Mouse (Mus musculus): Measurements from ENCODE around the gene Ak2. TPM values are rescaled to one million over a fixed set of nuclear protein-coding genes. Genes with fewer than 3 reads are reported as not detected.

Ak2 gene
- polyA plus RNA-seq, 1 experiment from 2014 or later = 108 TPM

GRCm38 (mm10) chr4:129034224-129034623 lies 42.5 kb downstream of the Ak2 start:
- no peak overlapping the region for H3K4me2 ChIP-seq (replicated peaks)

DNA sequence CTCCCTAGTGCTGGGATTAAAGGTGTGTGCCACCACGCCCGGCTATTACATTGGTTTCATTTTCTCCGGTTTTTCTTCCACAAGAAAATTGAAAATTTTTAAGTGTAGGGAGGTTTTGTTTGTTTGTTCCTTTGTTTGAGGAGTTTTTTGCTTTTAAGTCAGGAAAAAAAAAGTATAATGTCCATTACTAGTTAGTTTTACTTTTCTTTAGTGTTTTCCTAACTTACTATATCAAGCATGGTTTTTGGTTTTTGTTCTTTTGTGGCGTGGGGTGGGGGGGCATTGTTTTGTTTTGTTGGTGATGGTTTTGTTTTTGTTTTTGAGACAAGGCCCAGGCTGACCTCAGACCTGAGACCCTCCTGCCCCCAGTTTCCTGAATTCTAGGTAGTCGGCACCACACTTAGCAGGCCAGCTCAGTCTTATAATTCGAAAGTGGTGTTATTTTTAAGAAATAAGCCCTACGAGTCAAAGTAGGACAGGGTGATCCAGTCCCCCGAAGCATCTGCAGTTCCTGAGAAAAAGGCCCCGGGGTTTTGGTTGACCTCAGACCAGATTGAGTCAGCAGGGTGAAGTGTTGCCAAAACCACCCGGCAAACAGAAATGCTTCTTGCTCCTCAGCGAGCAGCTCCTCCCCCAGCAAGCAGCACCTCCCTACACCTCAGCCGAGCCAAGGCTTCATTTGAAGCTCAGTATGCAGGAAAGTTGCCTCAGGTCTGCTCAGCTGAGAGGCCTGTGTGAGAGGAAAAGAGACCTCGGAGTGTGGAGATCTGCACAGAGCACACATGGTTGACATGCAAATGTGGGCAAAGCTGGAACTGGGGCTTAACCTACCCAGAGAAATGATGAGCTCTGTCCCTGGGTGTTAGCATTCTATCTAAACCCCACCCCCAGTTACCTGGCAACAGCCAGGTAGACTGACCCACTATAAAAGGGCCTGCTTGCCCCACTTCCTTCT lies 43.2 kb downstream of the Ak2 start:
- no peak overlapping the region for H3K9ac ChIP-seq (replicated peaks)
- no peaks in the 10 kb centered on the region for H3K9me3 ChIP-seq
- no peaks in the 10 kb centered on the region for H3K36me3 ChIP-seq
- ATAC-seq = no peak
- H3K27me3 ChIP-seq = 0 out of 2 replicates have a peak, but pooled peaks cover 8% of the 10 kb centered on the region
- H3K27ac ChIP-seq = no peak overlapping the region
- H3K4me3 ChIP-seq (replicated peaks) = no peak overlapping the region
- WGBS = 54% methylated on average over 13 of the region's 13 CpGs
- H3K4me1 ChIP-seq (replicated peaks) = peaks cover 11% of the 10 kb centered on the region
- H3K4me2 ChIP-seq (replicated peaks) = no peak overlapping the region

More at GRCm38 (mm10) chr4:129034224-129034623, 42.5 kb downstream of the Ak2 start:
- WGBS = 92% methylated on average over 3 of the region's 3 CpGs
- no peak for ATAC-seq
- H3K9ac ChIP-seq (replicated peaks) = no peak overlapping the region
- H3K27me3 ChIP-seq = 0 out of 2 replicates have a peak, but pooled peaks cover 8% of the 10 kb centered on the region
- H3K27ac ChIP-seq = no peak overlapping the region
- H3K4me3 ChIP-seq (replicated peaks) = no peak overlapping the region
- no peaks in the 10 kb centered on the region for H3K9me3 ChIP-seq
- peaks cover 11% of the 10 kb centered on the region for H3K4me1 ChIP-seq (replicated peaks)
- no peaks in the 10 kb centered on the region for H3K36me3 ChIP-seq

DNA sequence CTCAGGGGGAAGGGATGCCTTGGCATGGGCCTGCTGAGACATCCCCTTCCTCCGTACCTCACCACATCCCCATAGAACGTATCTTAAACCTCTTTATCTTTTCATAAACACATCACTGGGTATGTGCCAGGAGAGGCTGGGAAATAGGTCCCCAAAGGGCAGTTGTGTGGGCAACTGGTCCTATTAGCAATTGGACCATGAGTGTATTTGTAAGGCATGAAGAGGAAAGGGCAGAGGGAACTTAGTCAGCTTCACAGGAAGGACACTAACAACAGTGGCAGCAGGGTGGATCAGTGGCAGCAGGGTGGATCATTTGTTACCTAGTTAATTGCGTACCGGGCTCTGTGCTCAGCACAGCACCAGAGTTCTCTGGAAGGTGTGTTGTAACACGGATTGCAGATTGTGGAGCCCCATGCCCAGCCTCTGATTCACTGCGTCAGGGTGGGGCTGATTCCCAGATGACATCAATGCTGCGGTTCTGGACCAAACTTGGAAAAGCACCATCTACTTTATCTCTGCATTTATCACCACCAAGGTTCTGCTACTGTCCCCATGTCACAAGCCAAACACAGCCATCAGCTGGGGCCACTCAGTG lies 44.2 kb downstream of the Ak2 start:
- no peak for ATAC-seq
- no peak overlapping the region for H3K27ac ChIP-seq
- no peak overlapping the region for H3K9ac ChIP-seq (replicated peaks)
- no peak overlapping the region for H3K4me2 ChIP-seq (replicated peaks)
- H3K4me3 ChIP-seq (replicated peaks) = no peak overlapping the region
- peaks cover 11% of the 10 kb centered on the region for H3K4me1 ChIP-seq (replicated peaks)
- no peaks in the 10 kb centered on the region for H3K9me3 ChIP-seq
- WGBS = 66% methylated on average over 7 of the region's 7 CpGs
- H3K36me3 ChIP-seq = no peaks in the 10 kb centered on the region
- 0 out of 2 replicates have a peak, but pooled peaks cover 8% of the 10 kb centered on the region for H3K27me3 ChIP-seq

DNA sequence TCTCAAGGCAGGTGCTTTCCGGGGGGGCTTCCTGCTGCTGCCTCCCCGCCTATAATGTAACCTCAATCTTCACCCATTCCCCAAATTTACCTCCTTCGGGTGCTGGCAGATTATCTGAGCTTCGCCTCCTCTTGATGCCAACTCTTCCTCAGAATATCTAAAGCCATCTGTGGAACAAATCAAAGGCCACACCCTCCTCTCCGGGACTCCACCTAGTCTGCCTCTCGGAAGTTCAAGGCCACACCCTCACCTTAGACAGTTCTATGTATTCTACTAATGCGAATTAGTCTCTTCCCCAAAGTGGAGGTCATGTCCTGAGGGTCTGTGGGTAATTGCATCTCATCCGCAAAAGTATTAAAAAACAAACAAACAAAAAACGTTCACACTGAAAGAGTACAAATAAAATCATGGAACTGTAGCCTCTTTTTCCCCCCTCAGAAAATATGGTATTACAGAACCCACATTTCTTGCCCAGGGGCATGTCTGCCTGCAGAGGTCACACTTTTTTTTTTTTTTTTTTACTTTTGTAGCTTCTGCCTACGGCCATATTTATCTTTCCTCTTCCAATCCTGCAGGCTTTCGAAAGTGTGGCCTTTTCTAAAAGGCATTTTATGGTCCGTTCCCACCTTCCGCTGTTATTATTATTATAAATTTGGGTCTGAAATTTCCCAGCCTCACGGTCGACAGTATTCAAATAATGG lies 56.1 kb downstream of the Ak2 start:
- H3K36me3 ChIP-seq = no peaks in the 10 kb centered on the region
- peaks cover 25% of the 10 kb centered on the region for H3K4me1 ChIP-seq (replicated peaks)
- 21% methylated on average over 15 of the region's 15 CpGs for WGBS

GRCm38 (mm10) chr4:129048501-129049305 lies 56.9 kb downstream of the Ak2 start:
- H3K9me3 ChIP-seq = no peaks in the 10 kb centered on the region
- peak overlapping the region; percentile 69 for H3K4me2 ChIP-seq (replicated peaks)
- H3K9ac ChIP-seq (replicated peaks) = peak overlapping the region; percentile 71
- peak overlapping the region; percentile 97 for H3K27ac ChIP-seq
- H3K4me1 ChIP-seq (replicated peaks) = peaks cover 25% of the 10 kb centered on the region
- peaks cover 40% of the 10 kb centered on the region for H3K27me3 ChIP-seq
- no peaks in the 10 kb centered on the region for H3K36me3 ChIP-seq
- ATAC-seq = peak; percentile 95
- peak overlapping the region; percentile 44 for H3K4me3 ChIP-seq (replicated peaks)
- WGBS = under 1% methylated on average over 50 of the region's 52 CpGs

More for the DNA sequence above, 56.1 kb downstream of the Ak2 start:
- Histone ChIP-seq H3K9ac (replicated peaks) (peak overlapping the region; percentile 71), H3K27me3 (peaks cover 37% of the 10 kb centered on the region), H3K27ac (peak overlapping the region; percentile 97), H3K9me3 (no peaks in the 10 kb centered on the region), H3K4me3 (replicated peaks) (peak overlapping the region; percentile 44), H3K4me2 (replicated peaks) (peak overlapping the region; percentile 69)
- ATAC-seq = no peak

- Histone ChIP-seq H3K9ac (replicated peaks) (peak overlapping the region; percentile 71), H3K4me2 (replicated peaks) (peak overlapping the region; percentile 69), H3K4me1 (replicated peaks) (peaks cover 25% of the 10 kb centered on the region), H3K9me3 (no peaks in the 10 kb centered on the region), H3K27ac (peak overlapping the region; percentile 97), H3K4me3 (replicated peaks) (peak overlapping the region; percentile 44), H3K27me3 (peaks cover 40% of the 10 kb centered on the region), H3K36me3 (no peaks in the 10 kb centered on the region)
- WGBS = 3% methylated on average over 23 of the region's 23 CpGs
- ATAC-seq = no peak; the same call in 1 of the 2 replicates
Observed at GRCm38 (mm10) chr4:129049306-129050011, 57.7 kb downstream of the Ak2 start.

DNA sequence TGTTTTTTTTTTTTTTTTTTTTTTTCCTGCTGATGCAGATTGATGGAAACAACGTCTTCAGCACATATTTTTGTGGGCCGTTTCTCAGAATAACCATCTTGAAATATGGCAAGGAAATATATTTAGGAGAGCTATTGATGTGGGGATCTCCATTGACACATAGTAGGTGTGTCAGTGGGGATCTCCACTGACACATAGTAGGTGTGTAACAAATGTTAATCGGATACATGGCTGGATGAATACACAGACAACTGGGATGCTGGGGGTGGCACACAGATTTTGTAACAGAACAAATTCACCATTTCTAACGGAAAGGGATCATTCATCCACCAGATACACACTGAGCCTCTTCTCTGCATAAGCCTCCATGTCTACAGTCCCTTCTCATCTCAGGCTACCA lies 58.6 kb downstream of the Ak2 start:
- no peak overlapping the region for H3K4me3 ChIP-seq (replicated peaks)
- H3K4me2 ChIP-seq (replicated peaks) = peak overlapping the region; percentile 69; the same call in 1 of the 2 replicates
- no peaks in the 10 kb centered on the region for H3K9me3 ChIP-seq
- peaks cover 25% of the 10 kb centered on the region for H3K4me1 ChIP-seq (replicated peaks)
- no peaks in the 10 kb centered on the region for H3K36me3 ChIP-seq
- H3K27ac ChIP-seq = peak overlapping the region; percentile 97
- peaks cover 40% of the 10 kb centered on the region for H3K27me3 ChIP-seq
- ATAC-seq = no peak
- H3K9ac ChIP-seq (replicated peaks) = no peak overlapping the region
- WGBS = 72% methylated on average over 4 of the region's 4 CpGs

- H3K9ac ChIP-seq (replicated peaks) = no peak overlapping the region
- 78% methylated on average over 6 of the region's 6 CpGs for WGBS
- H3K27me3 ChIP-seq = peaks cover 35% of the 10 kb centered on the region
- no peak overlapping the region for H3K27ac ChIP-seq
- peaks cover 25% of the 10 kb centered on the region for H3K4me1 ChIP-seq (replicated peaks)
- no peak overlapping the region for H3K4me3 ChIP-seq (replicated peaks)
- H3K36me3 ChIP-seq = no peaks in the 10 kb centered on the region
- H3K4me2 ChIP-seq (replicated peaks) = no peak overlapping the region
- no peaks in the 10 kb centered on the region for H3K9me3 ChIP-seq
- no peak for ATAC-seq
Observed at GRCm38 (mm10) chr4:129050901-129051417, 59.2 kb downstream of the Ak2 start.

DNA sequence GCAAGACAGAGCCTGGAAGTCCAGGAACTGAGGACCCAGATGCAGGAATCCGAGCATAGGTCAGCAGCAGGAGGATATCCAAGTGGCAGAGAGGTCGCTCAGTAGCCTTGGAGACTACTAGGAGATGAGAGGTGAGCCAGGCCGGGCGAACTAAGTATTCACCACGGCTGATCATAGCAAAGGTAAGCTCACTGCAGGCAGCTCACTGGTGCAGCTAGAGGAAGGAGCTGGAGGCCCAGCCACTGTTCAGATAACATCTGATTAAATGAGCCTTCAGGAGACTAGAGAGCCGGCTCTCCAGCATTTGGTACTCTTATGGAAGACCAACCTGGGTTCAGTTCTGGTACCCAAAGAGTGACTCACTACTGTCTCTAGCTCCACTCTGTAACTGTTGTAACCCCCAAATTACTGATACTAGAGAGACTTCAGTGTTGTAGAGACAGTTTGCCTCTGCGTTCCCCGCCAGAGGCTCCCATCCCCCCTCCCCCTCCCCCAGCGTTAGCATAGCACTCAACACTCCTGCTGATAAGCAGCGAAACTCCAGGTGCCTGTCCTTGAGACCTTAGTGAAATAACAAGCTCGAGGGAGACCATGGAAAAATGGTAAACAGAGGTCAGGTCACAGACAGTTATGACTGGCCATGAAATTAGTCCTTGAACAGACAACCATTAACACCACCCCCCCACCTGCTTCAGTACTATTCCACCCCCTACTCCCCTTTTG lies 59.9 kb downstream of the Ak2 start:
- no peaks in the 10 kb centered on the region for H3K36me3 ChIP-seq
- H3K9ac ChIP-seq (replicated peaks) = no peak overlapping the region
- WGBS = 41% methylated on average over 11 of the region's 11 CpGs
- peaks cover 31% of the 10 kb centered on the region for H3K27me3 ChIP-seq
- H3K9me3 ChIP-seq = no peaks in the 10 kb centered on the region
- no peak overlapping the region for H3K27ac ChIP-seq
- H3K4me2 ChIP-seq (replicated peaks) = no peak overlapping the region
- peaks cover 25% of the 10 kb centered on the region for H3K4me1 ChIP-seq (replicated peaks)
- ATAC-seq = no peak
- no peak overlapping the region for H3K4me3 ChIP-seq (replicated peaks)

DNA sequence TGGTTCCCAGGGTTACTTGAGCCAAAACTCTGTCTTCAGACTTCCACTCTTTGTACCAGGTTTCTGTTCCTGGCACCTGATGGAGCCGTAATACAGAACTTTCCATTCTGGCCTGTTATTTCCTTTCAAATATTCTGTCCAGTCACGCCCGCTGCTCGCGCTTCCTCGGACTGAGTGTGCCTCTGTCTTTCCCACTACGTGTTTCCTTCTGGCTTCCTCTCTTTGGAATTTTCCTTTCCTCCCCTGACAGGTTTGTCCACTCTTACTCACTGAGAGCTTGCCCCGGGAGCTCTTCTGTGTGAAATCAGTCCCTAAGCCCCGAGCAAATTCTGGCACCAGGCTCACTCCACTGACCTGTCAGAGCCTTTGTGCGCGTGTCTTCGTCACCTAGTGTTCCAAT lies 63.0 kb downstream of the Ak2 start:
- Histone ChIP-seq H3K27ac (no peak overlapping the region), H3K4me3 (replicated peaks) (no peak overlapping the region), H3K27me3 (peaks cover 21% of the 10 kb centered on the region), H3K4me1 (replicated peaks) (peaks cover 24% of the 10 kb centered on the region), H3K36me3 (no peaks in the 10 kb centered on the region), H3K9me3 (no peaks in the 10 kb centered on the region), H3K4me2 (replicated peaks) (no peak overlapping the region), H3K9ac (replicated peaks) (no peak overlapping the region)
- WGBS = 89% methylated on average over 12 of the region's 12 CpGs
- no peak for ATAC-seq
